Mouse (Mus musculus): ENCODE results near the gene Kansl3. TPM values are rescaled to one million over a fixed set of nuclear protein-coding genes. Genes with fewer than 3 reads are reported as not detected.

Kansl3 gene
- polyA plus RNA-seq, 1 experiment from 2014 or later, result 51.0 TPM

DNA sequence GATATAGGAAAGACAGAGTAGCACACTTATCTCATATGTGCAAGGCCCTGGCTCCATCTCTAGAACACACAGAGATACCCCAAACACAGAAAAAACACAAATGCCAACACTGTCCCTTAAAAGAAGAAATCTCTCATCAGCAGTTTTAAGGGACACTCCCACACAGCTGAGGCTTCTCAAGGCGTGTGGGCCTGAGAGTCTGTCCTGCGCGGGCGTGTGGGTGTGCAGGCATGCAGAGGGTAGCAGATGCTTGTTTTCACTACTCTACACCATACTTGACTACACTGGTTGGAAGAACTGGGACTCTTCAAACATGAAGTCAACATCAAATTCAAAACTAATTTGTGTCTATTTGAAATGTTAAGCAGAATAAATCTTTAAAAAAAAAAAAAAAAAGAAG lies 16.6 kb downstream of the Kansl3 start:
- 85% methylated on average over 4 of the region's 4 CpGs for WGBS
- H3K4me3 ChIP-seq, result no peak overlapping the region
- H3K9ac ChIP-seq, result no peak overlapping the region
- no peaks in the 10 kb centered on the region for H3K27me3 ChIP-seq
- H3K27ac ChIP-seq, result no peak overlapping the region
- ATAC-seq (ENCODE audit: insufficient number of reproducible peaks, insufficient read depth, low FRiP score, low TSS enrichment, low read depth), result no peak
- no peak overlapping the region for H3K4me2 ChIP-seq
- no peaks in the 10 kb centered on the region for H3K9me3 ChIP-seq
- peaks cover 94% of the 10 kb centered on the region for H3K36me3 ChIP-seq
- H3K4me1 ChIP-seq, result no peaks in the 10 kb centered on the region

DNA sequence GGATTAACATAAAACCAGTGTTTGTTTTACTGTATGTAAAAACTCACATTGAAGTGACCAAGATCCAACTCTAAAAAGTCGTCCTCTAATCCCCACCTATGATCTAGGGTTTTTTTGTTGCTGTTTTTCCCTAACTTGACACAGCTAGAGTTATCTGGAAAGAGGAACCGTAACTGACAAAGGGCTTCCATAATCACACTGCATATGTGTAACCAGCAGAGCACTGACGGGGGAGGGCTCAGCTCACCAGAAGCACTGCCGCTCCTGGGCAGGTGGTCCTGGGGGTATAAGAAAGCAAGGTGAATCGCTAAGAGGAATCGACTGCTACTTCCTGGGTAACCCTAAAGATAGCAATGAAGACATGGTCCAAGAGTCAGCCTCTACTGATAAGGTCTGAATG lies 26.4 kb downstream of the Kansl3 start:
- ATAC-seq (ENCODE audit: insufficient number of reproducible peaks, insufficient read depth, low FRiP score, low TSS enrichment, low read depth), result no peak
- WGBS, result 92% methylated on average over 6 of the region's 6 CpGs
- no peak overlapping the region for H3K4me3 ChIP-seq
- H3K27ac ChIP-seq, result no peak overlapping the region
- H3K9ac ChIP-seq, result no peak overlapping the region
- H3K4me2 ChIP-seq, result no peak overlapping the region
- H3K36me3 ChIP-seq, result peaks cover 98% of the 10 kb centered on the region
- H3K27me3 ChIP-seq, result no peaks in the 10 kb centered on the region
- no peaks in the 10 kb centered on the region for H3K4me1 ChIP-seq
- no peaks in the 10 kb centered on the region for H3K9me3 ChIP-seq

DNA sequence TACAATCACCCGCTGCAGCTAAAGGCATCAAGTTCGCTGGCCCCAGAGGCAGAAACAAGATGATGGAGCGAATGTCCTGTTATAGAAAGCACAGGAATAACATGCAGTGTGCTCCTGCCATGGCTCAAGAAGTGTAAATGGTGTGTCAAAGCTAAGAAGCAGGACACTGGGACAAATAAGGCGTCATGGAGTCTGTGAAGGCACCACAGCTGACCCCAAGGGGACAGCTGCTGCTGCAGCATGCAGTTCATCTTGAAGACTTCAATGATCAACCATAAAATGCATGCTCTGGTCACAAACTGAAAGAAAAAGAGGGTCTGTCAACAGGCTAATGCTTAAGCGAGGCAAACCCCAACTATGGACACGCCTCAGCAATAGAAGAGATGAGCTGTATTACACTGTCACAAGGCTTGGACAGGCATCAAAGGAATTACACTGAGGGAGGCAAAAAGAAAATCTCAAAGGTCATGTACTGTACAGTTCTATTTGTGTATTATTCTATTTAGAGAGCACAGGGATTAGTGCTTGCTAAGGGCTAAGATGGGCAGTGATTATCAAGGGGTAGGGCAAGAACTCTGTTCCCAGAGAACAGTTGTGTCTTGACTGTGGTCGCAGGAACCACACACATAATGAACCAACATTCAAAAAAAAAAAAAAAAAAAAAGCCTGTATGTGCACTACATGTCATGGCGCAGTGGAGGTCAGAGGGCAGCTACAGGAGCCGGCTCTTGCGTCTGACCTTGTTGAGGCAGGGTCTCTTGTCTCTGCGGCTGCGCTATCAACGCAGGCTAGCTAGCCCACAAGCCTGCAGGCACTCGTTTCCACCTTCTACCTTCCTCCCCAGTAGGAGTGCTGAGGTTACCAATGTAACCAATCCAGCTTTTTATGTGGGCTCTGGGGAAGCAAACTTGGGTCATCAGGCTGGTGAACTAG lies 35.8 kb downstream of the Kansl3 start:
- H3K4me3 ChIP-seq, result no peak overlapping the region
- peaks cover 53% of the 10 kb centered on the region for H3K36me3 ChIP-seq
- H3K4me1 ChIP-seq, result peaks cover 10% of the 10 kb centered on the region
- no peaks in the 10 kb centered on the region for H3K27me3 ChIP-seq
- 70% methylated on average over 14 of the region's 14 CpGs for WGBS
- no peak overlapping the region for H3K4me2 ChIP-seq
- H3K27ac ChIP-seq, result no peak overlapping the region
- ATAC-seq (ENCODE audit: insufficient number of reproducible peaks, insufficient read depth, low FRiP score, low TSS enrichment, low read depth), result no peak
- H3K9ac ChIP-seq, result no peak overlapping the region
- H3K9me3 ChIP-seq, result no peaks in the 10 kb centered on the region

DNA sequence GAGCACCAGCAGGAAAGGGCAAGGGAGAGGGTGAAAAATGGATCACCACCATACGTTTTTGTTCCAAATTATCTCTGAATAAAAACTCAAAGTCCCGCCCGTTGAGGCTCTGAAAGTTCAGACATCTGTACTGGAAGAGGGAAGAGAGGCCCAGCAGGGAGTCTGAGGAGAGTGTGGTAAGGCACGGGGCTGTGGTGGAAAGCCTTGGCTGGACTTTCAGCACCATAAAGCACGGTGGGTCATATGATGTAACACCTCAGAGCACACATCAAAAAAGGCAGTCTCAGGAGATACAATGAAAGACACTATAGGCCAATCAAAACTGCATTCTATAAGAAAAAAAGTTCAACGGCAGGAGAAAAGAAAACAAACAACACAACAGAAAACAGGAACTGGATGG lies 37.2 kb downstream of the Kansl3 start:
- WGBS, result 68% methylated on average over 6 of the region's 6 CpGs
- H3K9ac ChIP-seq, result no peak overlapping the region
- H3K9me3 ChIP-seq, result no peaks in the 10 kb centered on the region
- H3K4me3 ChIP-seq, result no peak overlapping the region
- H3K27ac ChIP-seq, result no peak overlapping the region; the same call in 1 of the 2 replicates
- peaks cover 10% of the 10 kb centered on the region for H3K4me1 ChIP-seq
- no peak for ATAC-seq (ENCODE audit: insufficient number of reproducible peaks, insufficient read depth, low FRiP score, low TSS enrichment, low read depth)
- H3K36me3 ChIP-seq, result peaks cover 48% of the 10 kb centered on the region
- H3K4me2 ChIP-seq, result no peak overlapping the region
- no peaks in the 10 kb centered on the region for H3K27me3 ChIP-seq

- no peak overlapping the region for H3K9ac ChIP-seq
- H3K27me3 ChIP-seq, result no peaks in the 10 kb centered on the region
- no peak overlapping the region for H3K4me3 ChIP-seq
- WGBS, result 91% methylated on average over 2 of the region's 2 CpGs
- no peak overlapping the region for H3K4me2 ChIP-seq
- H3K36me3 ChIP-seq, result peaks cover 34% of the 10 kb centered on the region
- H3K27ac ChIP-seq, result no peak overlapping the region
- no peaks in the 10 kb centered on the region for H3K9me3 ChIP-seq
- H3K4me1 ChIP-seq, result peaks cover 18% of the 10 kb centered on the region
- no peak for ATAC-seq (ENCODE audit: insufficient number of reproducible peaks, insufficient read depth, low FRiP score, low TSS enrichment, low read depth)
Measured at GRCm38 (mm10) chr1:36326815-36327214, 42.2 kb downstream of the Kansl3 start.

- H3K27me3 ChIP-seq, result no peaks in the 10 kb centered on the region
- no peak overlapping the region for H3K9ac ChIP-seq
- 90% methylated on average over 2 of the region's 2 CpGs for WGBS
- ATAC-seq (ENCODE audit: insufficient number of reproducible peaks, insufficient read depth, low FRiP score, low TSS enrichment, low read depth), result no peak
- no peaks in the 10 kb centered on the region for H3K9me3 ChIP-seq
- no peak overlapping the region for H3K4me3 ChIP-seq
- peaks cover 37% of the 10 kb centered on the region for H3K36me3 ChIP-seq
- no peak overlapping the region for H3K4me2 ChIP-seq
- no peak overlapping the region for H3K27ac ChIP-seq
- H3K4me1 ChIP-seq, result peaks cover 18% of the 10 kb centered on the region
Measured at GRCm38 (mm10) chr1:36325900-36326321, 43.1 kb downstream of the Kansl3 start.

GRCm38 (mm10) chr1:36323746-36324448 lies 45.1 kb downstream of the Kansl3 start:
- Histone ChIP-seq H3K27ac (peak overlapping the region; percentile 48), H3K27me3 (no peaks in the 10 kb centered on the region), H3K9me3 (no peaks in the 10 kb centered on the region), H3K4me3 (no peak overlapping the region), H3K9ac (no peak overlapping the region), H3K4me2 (no peak overlapping the region), H3K36me3 (peaks cover 43% of the 10 kb centered on the region), H3K4me1 (peaks cover 18% of the 10 kb centered on the region)
- WGBS, result 40% methylated on average over 8 of the region's 8 CpGs
- ATAC-seq (ENCODE audit: insufficient number of reproducible peaks, insufficient read depth, low FRiP score, low TSS enrichment, low read depth), result 0 out of 2 replicates have a peak, but pooled peaks have one; percentile 16

DNA sequence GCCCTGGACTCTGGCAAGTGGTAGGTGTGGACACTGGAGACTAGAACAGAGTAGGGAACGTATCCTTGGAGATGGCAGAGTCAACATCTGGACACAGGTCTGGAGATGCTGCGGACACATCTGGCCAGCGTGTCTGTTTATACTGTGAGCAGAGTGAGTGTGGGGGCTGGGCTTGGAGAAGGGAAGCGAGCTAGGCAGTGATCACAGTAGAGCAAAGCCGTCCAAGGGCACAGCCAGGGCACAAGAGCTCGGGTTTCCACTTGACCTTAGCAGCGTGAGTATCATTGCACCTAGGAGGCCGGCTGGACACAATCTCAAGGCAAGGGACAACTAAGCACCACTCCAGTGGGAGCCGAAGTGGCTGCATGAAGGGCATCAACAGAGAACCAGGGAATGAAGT lies 45.9 kb downstream of the Kansl3 start:
- Histone ChIP-seq H3K4me2 (no peak overlapping the region), H3K27ac (no peak overlapping the region; the same call in 1 of the 2 replicates), H3K27me3 (no peaks in the 10 kb centered on the region), H3K4me1 (peaks cover 18% of the 10 kb centered on the region), H3K9me3 (no peaks in the 10 kb centered on the region), H3K4me3 (no peak overlapping the region), H3K9ac (no peak overlapping the region), H3K36me3 (peaks cover 47% of the 10 kb centered on the region)
- WGBS, result 40% methylated on average over 9 of the region's 9 CpGs
- ATAC-seq (ENCODE audit: insufficient number of reproducible peaks, insufficient read depth, low FRiP score, low TSS enrichment, low read depth), result no peak

DNA sequence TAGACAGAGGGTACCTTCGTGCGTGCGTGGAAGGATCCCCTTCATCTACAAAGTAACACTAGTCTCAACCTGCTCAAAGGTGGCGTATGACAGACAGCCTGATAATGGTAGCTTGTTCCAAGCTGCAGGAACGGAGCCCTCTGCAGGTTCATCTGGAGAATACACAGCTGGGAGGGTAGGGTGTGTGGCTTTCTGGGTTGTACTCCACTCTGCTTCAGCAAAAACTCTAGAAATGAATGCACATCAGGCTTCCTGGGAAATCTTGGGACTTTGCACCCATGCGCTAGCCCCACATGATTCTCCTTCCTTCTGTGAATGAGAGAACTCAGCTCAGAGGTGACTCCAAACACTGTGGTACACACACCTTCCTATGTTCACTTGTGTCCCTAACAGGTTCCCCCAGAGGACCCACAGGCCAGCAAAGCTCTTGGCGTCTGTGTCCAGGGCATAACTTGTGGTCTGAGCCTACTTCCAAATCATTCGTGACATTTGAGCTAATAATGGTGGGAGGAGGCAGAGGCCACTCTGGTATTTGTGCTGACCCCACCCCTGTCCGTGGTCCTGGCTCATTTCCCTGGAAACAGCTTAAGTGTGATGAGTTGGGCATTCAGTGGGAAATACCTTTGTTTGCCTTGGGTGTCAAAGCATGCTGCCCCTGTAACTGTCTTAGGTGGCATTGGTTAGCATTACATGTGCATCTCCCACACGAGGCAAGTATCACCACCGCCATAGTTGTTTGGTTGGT lies 47.0 kb downstream of the Kansl3 start:
- no peak overlapping the region for H3K4me2 ChIP-seq
- no peak overlapping the region for H3K9ac ChIP-seq
- H3K27ac ChIP-seq, result no peak overlapping the region
- H3K4me1 ChIP-seq, result peaks cover 18% of the 10 kb centered on the region
- peaks cover 37% of the 10 kb centered on the region for H3K36me3 ChIP-seq
- no peaks in the 10 kb centered on the region for H3K27me3 ChIP-seq
- no peak overlapping the region for H3K4me3 ChIP-seq
- H3K9me3 ChIP-seq, result no peaks in the 10 kb centered on the region
- ATAC-seq (ENCODE audit: insufficient number of reproducible peaks, insufficient read depth, low FRiP score, low TSS enrichment, low read depth), result no peak
- WGBS, result 68% methylated on average over 11 of the region's 11 CpGs

GRCm38 (mm10) chr1:36321164-36321563 lies 47.8 kb downstream of the Kansl3 start:
- 81% methylated on average over 2 of the region's 2 CpGs for WGBS
- Histone ChIP-seq H3K36me3 (peaks cover 37% of the 10 kb centered on the region), H3K27me3 (no peaks in the 10 kb centered on the region), H3K4me3 (no peak overlapping the region), H3K27ac (no peak overlapping the region), H3K4me1 (peaks cover 18% of the 10 kb centered on the region), H3K9ac (no peak overlapping the region), H3K4me2 (no peak overlapping the region), H3K9me3 (no peaks in the 10 kb centered on the region)
- ATAC-seq (ENCODE audit: insufficient number of reproducible peaks, insufficient read depth, low FRiP score, low TSS enrichment, low read depth), result no peak

GRCm38 (mm10) chr1:36315776-36316100 lies 53.2 kb downstream of the Kansl3 start:
- Histone ChIP-seq H3K4me1 (no peaks in the 10 kb centered on the region), H3K36me3 (peaks cover 22% of the 10 kb centered on the region), H3K27ac (no peak overlapping the region), H3K4me2 (no peak overlapping the region), H3K4me3 (no peak overlapping the region), H3K9me3 (no peaks in the 10 kb centered on the region), H3K9ac (no peak overlapping the region), H3K27me3 (no peaks in the 10 kb centered on the region)
- 97% methylated on average over 2 of the region's 2 CpGs for WGBS
- ATAC-seq (ENCODE audit: insufficient number of reproducible peaks, insufficient read depth, low FRiP score, low TSS enrichment, low read depth), result no peak
